Mouse (Mus musculus) stomach, postnatal 0 days (tissue): ENCODE measurements around the gene Rbl2. TPM values are rescaled to one million over a fixed set of nuclear protein-coding genes. Genes with fewer than 3 reads are reported as not detected.
A peak's percentile ranks its signal among the peaks of the same experiment; 100 is the strongest.

Experiments
- ATAC-seq: fragments of 200-750 bp; cut with Nextera tagmentation; 2 replicates; pipeline ENCODE4 v1.8.0; 2017; ENCODE audit not compliant: low FRiP score, low TSS enrichment
- DNase-seq: peaks from one replicate; pipeline ENCODE4 v3.0.0-alpha.2; 2016; ENCODE audit warnings: low spot score
- H3K27ac ChIP-seq: fragments of 300-500 bp; sonication (generic); replicated peaks from 2 replicates; pipeline ENCODE4 v1.5.1; 2014; ENCODE audit warnings: mild to moderate bottlenecking, control low read depth
- H3K27me3 ChIP-seq: fragments of 300-500 bp; sonication (generic); 2 replicates; pipeline ENCODE4 v1.6.1; 2014; ENCODE audit warnings: low read length; ENCODE audit not compliant: control insufficient read depth, insufficient read depth
- H3K36me3 ChIP-seq: fragments of 300-500 bp; sonication (generic); 2 replicates; pipeline ENCODE4 v1.6.1; 2014; ENCODE audit warnings: low read length, mixed read lengths; ENCODE audit not compliant: control insufficient read depth, insufficient read depth
- H3K4me1 ChIP-seq: fragments of 300-500 bp; sonication (generic); replicated peaks from 2 replicates; pipeline ENCODE4 v1.6.1; 2014; ENCODE audit warnings: antibody characterized with exemption; ENCODE audit not compliant: control insufficient read depth, insufficient read depth
- H3K4me2 ChIP-seq: fragments of 300-500 bp; sonication (generic); replicated peaks from 2 replicates; pipeline ENCODE4 v1.6.1; 2014; ENCODE audit warnings: low read depth, mild to moderate bottlenecking, control low read depth, moderate library complexity
- H3K4me3 ChIP-seq: fragments of 300-500 bp; sonication (generic); 2 replicates; pipeline ENCODE4 v1.5.1; 2014; ENCODE audit warnings: low read depth, low read length, control low read depth
- H3K9ac ChIP-seq: fragments of 300-500 bp; sonication (generic); 2 replicates; pipeline ENCODE4 v1.6.1; 2014; ENCODE audit warnings: mild to moderate bottlenecking, low read length, control low read depth, mixed read lengths
- H3K9me3 ChIP-seq: fragments of 300-500 bp; sonication (generic); 2 replicates; pipeline ENCODE4 v1.6.1; 2016; ENCODE audit warnings: low read length; ENCODE audit not compliant: control insufficient read depth
- CTCF ChIP-seq: IDR thresholded peaks from 2 replicates; pipeline ENCODE4 v1.5.1; 2016; ENCODE audit warnings: antibody characterized with exemption, low read depth, mild to moderate bottlenecking, moderate library complexity
- EP300 ChIP-seq: optimal IDR thresholded peaks from 2 replicates; pipeline ENCODE3; 2016; ENCODE audit warnings: antibody characterized with exemption
- WGBS: fragments of 180-500 bp; shearing (Covaris S2); extraction: QIAGEN DNeasy Blood & Tissue Kit; methylation state at CpG from one replicate; pipeline ENCODE4 v1.1.7; 2014; 5-methylcytosine and 5-hydroxymethylcytosine counted together
- polyA plus RNA-seq: library from polyadenylated mRNA; unstranded; fragments of >200 nt; fragmentation: Nextera tagmentation; extraction: Ambion mirVana; gene quantifications from 2 replicates; pipeline ENCODE4 v1.2.1, GENCODE M21; 2015

Gene Rbl2
- polyA plus RNA-seq, 1 experiment from 2014 or later = 6.5 TPM

- Histone ChIP-seq H3K4me1 (no peaks in the 10 kb centered on the region), H3K9ac (no peak overlapping the region), H3K27me3 (no peaks in the 10 kb centered on the region), H3K36me3 (peaks cover 10% of the 10 kb centered on the region; the same call in 1 of the 2 replicates), H3K4me3 (no peak overlapping the region), H3K9me3 (no peaks in the 10 kb centered on the region), H3K27ac (no peak overlapping the region), H3K4me2 (no peak overlapping the region)
- no peak for TF ChIP-seq EP300
- no peak for TF ChIP-seq CTCF
- WGBS = 68% methylated on average over 4 of the region's 4 CpGs
- no peak for ATAC-seq
- DNase-seq = no peak
Measured at GRCm38 (mm10) chr8:91054418-91054817, 15.4 kb upstream of the Rbl2 start.

- Histone ChIP-seq H3K4me2 (no peak overlapping the region), H3K36me3 (0 out of 2 replicates have a peak, but pooled peaks cover 2% of the 10 kb centered on the region), H3K27me3 (no peaks in the 10 kb centered on the region), H3K27ac (no peak overlapping the region), H3K9me3 (no peaks in the 10 kb centered on the region), H3K9ac (no peak overlapping the region), H3K4me3 (no peak overlapping the region), H3K4me1 (no peaks in the 10 kb centered on the region)
- DNase-seq = no peak
- no peak for TF ChIP-seq EP300
- ATAC-seq = no peak
- 13% methylated on average over 3 of the region's 3 CpGs for WGBS
Measured at GRCm38 (mm10) chr8:91056848-91057247, 13.0 kb upstream of the Rbl2 start.

GRCm38 (mm10) chr8:91059086-91059578 lies 10.7 kb upstream of the Rbl2 start:
- Histone ChIP-seq H3K4me3 (no peak overlapping the region), H3K4me2 (no peak overlapping the region)

GRCm38 (mm10) chr8:91059884-91060510 lies 9.9 kb upstream of the Rbl2 start:
- Histone ChIP-seq H3K27me3 (no peaks in the 10 kb centered on the region), H3K9ac (no peak overlapping the region), H3K36me3 (no peaks in the 10 kb centered on the region), H3K4me2 (no peak overlapping the region), H3K4me3 (no peak overlapping the region), H3K9me3 (no peaks in the 10 kb centered on the region), H3K27ac (no peak overlapping the region), H3K4me1 (no peaks in the 10 kb centered on the region)
- TF ChIP-seq CTCF = no peak
- no peak for TF ChIP-seq EP300
- DNase-seq (no peak), ATAC-seq (no peak)
- WGBS = 72% methylated on average over 7 of the region's 7 CpGs

More at GRCm38 (mm10) chr8:91059086-91059578, 10.7 kb upstream of the Rbl2 start:
- Histone ChIP-seq H3K27me3 (no peaks in the 10 kb centered on the region), H3K27ac (no peak overlapping the region), H3K36me3 (no peaks in the 10 kb centered on the region), H3K9ac (no peak overlapping the region), H3K9me3 (no peaks in the 10 kb centered on the region), H3K4me1 (no peaks in the 10 kb centered on the region)
- DNase-seq (no peak), ATAC-seq (no peak)
- TF ChIP-seq CTCF (no peak), EP300 (no peak)

GRCm38 (mm10) chr8:91060555-91061471 lies 9.0 kb upstream of the Rbl2 start:
- no peak for DNase-seq
- Histone ChIP-seq H3K27ac (no peak overlapping the region), H3K4me2 (no peak overlapping the region), H3K9me3 (no peaks in the 10 kb centered on the region), H3K36me3 (no peaks in the 10 kb centered on the region), H3K27me3 (no peaks in the 10 kb centered on the region), H3K4me3 (no peak overlapping the region), H3K4me1 (no peaks in the 10 kb centered on the region), H3K9ac (no peak overlapping the region; the same call in 1 of the 2 replicates)
- WGBS = 77% methylated on average over 19 of the region's 19 CpGs
- no peak for TF ChIP-seq CTCF
- TF ChIP-seq EP300 = no peak
- peak; percentile 50; the same call in 1 of the 2 replicates for ATAC-seq

GRCm38 (mm10) chr8:91065179-91065578 lies 4.7 kb upstream of the Rbl2 start:
- ATAC-seq (no peak), DNase-seq (no peak)
- Histone ChIP-seq H3K36me3 (no peaks in the 10 kb centered on the region), H3K4me2 (no peak overlapping the region), H3K4me3 (no peak overlapping the region), H3K9ac (no peak overlapping the region), H3K4me1 (0 out of 2 replicates have a peak, but pooled peaks cover 3% of the 10 kb centered on the region), H3K27me3 (no peaks in the 10 kb centered on the region), H3K27ac (no peak overlapping the region), H3K9me3 (no peaks in the 10 kb centered on the region)
- 47% methylated on average over 4 of the region's 4 CpGs for WGBS
- TF ChIP-seq EP300 (no peak), CTCF (no peak)
